Mouse (Mus musculus): ENCODE measurements around the gene Thoc2. TPM values are rescaled to one million over a fixed set of nuclear protein-coding genes. Genes with fewer than 3 reads are reported as not detected.
"Not testable (repeated sequence)": the region's sequence is repeated elsewhere in the genome, so short reads cannot be mapped to it uniquely, and the experiment has no call there.

The Thoc2 gene
- 93.8 and 100 TPM in 2 replicates for polyA plus RNA-seq (2016; fragmentation: Nextera tagmentation; extraction: Ambion mirVana)

DNA sequence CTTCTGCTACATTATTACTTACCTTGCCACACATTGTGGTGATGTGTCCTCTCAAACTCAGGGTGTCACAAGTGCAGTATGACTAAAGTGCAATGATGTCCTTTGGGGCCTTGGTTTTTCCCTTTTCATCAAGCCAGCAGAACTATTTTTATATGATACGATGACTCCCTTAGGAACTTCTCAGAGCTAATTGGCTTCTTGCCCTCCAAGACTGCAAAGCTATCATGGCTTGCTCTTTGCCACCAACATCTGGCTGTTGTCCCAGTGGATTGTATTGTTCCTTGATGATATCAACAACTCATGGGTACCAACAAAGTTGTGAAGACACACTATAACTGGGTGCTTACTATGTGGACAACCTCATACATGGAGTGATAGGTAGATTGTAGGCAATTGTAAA, at the start of gene Thoc2:
Gene Thoc2, minus strand, starts transcription at position 101 of the 400 bp plus-strand sequence.
- ATAC-seq (ENCODE audit: insufficient number of reproducible peaks, insufficient read depth, low FRiP score, low TSS enrichment), result no peak
- H3K9me3 ChIP-seq, result no peaks in the 10 kb centered on the region

DNA sequence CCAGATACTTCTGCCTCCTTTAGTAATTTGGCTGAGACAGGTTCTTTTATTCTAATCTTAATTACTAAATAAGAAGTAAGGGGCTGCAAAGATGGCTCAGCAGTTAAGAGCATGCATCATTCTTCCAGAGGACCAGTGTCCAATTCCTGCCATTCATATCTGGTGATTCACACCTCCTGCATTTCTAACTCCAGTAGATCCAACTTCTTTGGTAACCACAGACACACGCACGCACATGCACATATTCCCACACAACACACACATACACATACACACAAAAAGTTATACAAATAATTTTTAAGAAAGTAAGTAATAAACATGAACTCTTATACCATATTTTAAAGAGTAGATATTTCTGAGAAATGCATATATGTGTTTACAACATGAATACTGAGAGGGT, 49.6 kb upstream of the Thoc2 start:
- H3K4me2 ChIP-seq (replicated peaks), result no peak overlapping the region
- 88% methylated on average over 2 of the region's 2 CpGs for WGBS
- H3K4me3 ChIP-seq, result no peak overlapping the region
- no peaks in the 10 kb centered on the region for H3K4me1 ChIP-seq
- no peaks in the 10 kb centered on the region for H3K36me3 ChIP-seq
- H3K9me3 ChIP-seq, result no peaks in the 10 kb centered on the region
- no peak for ATAC-seq (ENCODE audit: insufficient number of reproducible peaks, insufficient read depth, low FRiP score, low TSS enrichment)
- no peaks in the 10 kb centered on the region for H3K27me3 ChIP-seq
- no peak overlapping the region for H3K27ac ChIP-seq
- no peak overlapping the region for H3K9ac ChIP-seq

More for the DNA sequence above, at the start of gene Thoc2:
- no peaks in the 10 kb centered on the region for H3K36me3 ChIP-seq
- no peaks in the 10 kb centered on the region for H3K4me1 ChIP-seq
- H3K4me3 ChIP-seq, result no peak within 1 kb of the TSS
- no peaks in the 10 kb centered on the region for H3K27me3 ChIP-seq
- no peak within 1 kb of the TSS for H3K27ac ChIP-seq
- H3K4me2 ChIP-seq (replicated peaks), result no peak within 1 kb of the TSS
- 96% methylated on average over 1 of the region's 1 CpGs for WGBS
- no peak within 1 kb of the TSS for H3K9ac ChIP-seq

DNA sequence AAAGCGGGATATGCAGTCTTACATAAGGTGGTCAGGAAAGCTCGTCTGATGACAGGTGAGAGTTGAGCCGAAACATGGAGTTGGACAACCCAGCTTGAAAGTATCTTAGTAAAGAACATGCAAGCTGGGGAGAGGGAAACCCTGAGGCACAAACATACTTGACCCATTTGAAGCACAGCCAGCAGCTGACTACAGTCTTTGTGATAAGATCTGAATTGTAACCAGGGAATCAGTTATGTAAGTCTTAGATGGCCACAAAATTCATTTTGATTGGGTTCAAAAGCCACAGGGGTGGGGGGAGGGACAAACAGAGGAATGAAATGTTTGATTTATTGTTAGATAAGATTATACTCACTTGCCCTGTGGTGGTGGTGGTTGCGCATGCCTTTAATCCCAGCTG, 48.9 kb upstream of the Thoc2 start:
- ATAC-seq (ENCODE audit: insufficient number of reproducible peaks, insufficient read depth, low FRiP score, low TSS enrichment), result no peak
- no peaks in the 10 kb centered on the region for H3K36me3 ChIP-seq
- no peak overlapping the region for H3K4me3 ChIP-seq
- no peak overlapping the region for H3K9ac ChIP-seq
- H3K27me3 ChIP-seq, result no peaks in the 10 kb centered on the region
- H3K4me2 ChIP-seq (replicated peaks), result no peak overlapping the region
- no peaks in the 10 kb centered on the region for H3K9me3 ChIP-seq
- WGBS, result 77% methylated on average over 4 of the region's 4 CpGs
- no peaks in the 10 kb centered on the region for H3K4me1 ChIP-seq
- H3K27ac ChIP-seq, result no peak overlapping the region

DNA sequence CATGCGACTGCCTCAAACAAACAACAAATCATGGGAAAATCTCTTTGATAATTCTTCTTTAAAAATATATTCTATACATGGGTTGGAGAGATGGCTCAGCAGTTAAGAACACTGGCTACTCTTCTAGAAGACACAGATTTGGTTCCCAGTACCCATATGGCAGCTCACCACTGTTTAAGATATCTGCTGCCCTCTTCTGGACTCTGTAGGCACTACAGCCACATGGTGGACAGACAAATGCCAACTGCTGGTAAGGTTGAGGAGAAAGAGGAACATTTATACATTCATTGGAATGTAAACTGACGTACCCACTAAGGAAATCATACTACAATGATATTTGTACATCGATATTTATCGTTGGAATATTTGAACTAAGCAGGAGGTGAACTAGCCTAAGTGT, 36.7 kb upstream of the Thoc2 start:
- H3K4me1 ChIP-seq, result no peaks in the 10 kb centered on the region
- no peak overlapping the region for H3K4me2 ChIP-seq (replicated peaks)
- H3K27me3 ChIP-seq, result no peaks in the 10 kb centered on the region
- no peak for ATAC-seq (ENCODE audit: insufficient number of reproducible peaks, insufficient read depth, low FRiP score, low TSS enrichment)
- H3K4me3 ChIP-seq, result no peak overlapping the region
- H3K9ac ChIP-seq, result no peak overlapping the region
- 69% methylated on average over 4 of the region's 4 CpGs for WGBS
- no peaks in the 10 kb centered on the region for H3K36me3 ChIP-seq
- no peaks in the 10 kb centered on the region for H3K9me3 ChIP-seq
- no peak overlapping the region for H3K27ac ChIP-seq

DNA sequence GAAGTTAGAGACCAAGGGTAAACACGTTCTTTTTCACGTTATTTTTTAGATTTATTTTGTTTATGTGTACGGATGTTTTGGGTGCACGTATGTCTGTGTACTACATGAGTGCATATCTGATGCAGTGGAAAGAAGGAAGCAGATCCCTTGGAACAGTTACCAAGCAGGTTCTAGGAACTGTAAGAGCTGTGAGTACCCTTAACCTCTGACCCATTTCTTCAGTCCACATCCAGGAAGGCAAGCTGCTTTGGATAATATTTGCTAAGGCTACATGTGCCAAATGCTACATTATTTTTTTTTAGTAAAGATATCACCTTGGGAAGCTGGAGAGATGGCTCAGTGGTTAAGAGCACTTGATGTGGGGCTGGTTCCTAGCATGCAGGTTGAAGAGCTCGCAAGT, 21.4 kb upstream of the Thoc2 start:
- no peak overlapping the region for H3K4me3 ChIP-seq
- no peaks in the 10 kb centered on the region for H3K27me3 ChIP-seq
- H3K27ac ChIP-seq, result no peak overlapping the region
- H3K4me1 ChIP-seq, result no peaks in the 10 kb centered on the region
- 80% methylated on average over 5 of the region's 5 CpGs for WGBS
- no peak overlapping the region for H3K4me2 ChIP-seq (replicated peaks)
- H3K9ac ChIP-seq, result no peak overlapping the region
- no peak for ATAC-seq (ENCODE audit: insufficient number of reproducible peaks, insufficient read depth, low FRiP score, low TSS enrichment)
- H3K9me3 ChIP-seq, result no peaks in the 10 kb centered on the region
- no peaks in the 10 kb centered on the region for H3K36me3 ChIP-seq

DNA sequence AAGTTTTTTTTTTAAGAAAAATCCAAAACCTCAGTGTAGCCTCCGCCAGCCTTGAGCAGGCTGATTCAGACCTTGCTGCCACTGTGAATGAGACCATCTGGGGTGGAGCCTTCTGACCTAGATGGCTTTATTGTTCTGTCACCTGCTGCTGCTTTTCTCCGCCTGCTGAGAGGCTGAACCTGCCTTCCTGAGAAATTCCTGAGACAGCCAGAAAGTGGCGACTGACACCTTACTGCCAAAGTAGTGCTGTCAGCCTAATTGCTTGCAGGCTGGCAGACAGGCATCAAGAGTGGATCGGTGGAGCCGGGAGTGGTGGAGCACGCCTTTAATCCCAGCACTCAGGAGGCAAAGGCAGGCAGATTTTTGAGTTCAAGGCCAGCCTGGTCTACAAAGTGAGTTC, 11.3 kb upstream of the Thoc2 start:
- H3K4me3 ChIP-seq, result not testable (repeated sequence)
- WGBS, result 41% methylated on average over 6 of the region's 6 CpGs

DNA sequence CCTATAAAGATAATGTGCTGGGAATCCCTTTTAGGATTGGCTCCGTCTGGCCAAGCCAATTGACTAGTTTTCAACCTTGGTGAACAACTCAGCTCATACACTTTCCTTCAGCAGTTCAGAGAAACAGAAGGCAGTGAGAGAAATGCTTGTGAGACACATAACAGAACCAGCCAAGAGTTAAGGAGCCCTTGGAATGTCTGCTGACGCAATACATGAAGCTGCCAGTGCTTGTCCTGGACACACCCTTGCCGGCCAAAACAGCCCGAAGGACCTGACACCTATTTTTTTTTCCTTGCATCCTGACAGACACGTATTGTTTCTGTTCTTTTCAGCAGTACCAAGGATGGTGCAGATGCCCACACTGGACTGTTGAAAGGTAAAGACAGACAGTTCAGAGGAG, 4.2 kb upstream of the Thoc2 start:
- Histone ChIP-seq H3K36me3 (no peaks in the 10 kb centered on the region), H3K9ac (no peak overlapping the region), H3K27me3 (no peaks in the 10 kb centered on the region), H3K27ac (no peak overlapping the region), H3K4me1 (no peaks in the 10 kb centered on the region), H3K4me2 (replicated peaks) (no peak overlapping the region), H3K9me3 (no peaks in the 10 kb centered on the region), H3K4me3 (no peak overlapping the region)
- 74% methylated on average over 5 of the region's 5 CpGs for WGBS
- ATAC-seq (ENCODE audit: insufficient number of reproducible peaks, insufficient read depth, low FRiP score, low TSS enrichment), result no peak

More for the DNA sequence above, 11.3 kb upstream of the Thoc2 start:
- not testable (repeated sequence) for H3K27ac ChIP-seq; H3K9ac ChIP-seq; H3K27me3 ChIP-seq; ATAC-seq (ENCODE audit: insufficient number of reproducible peaks, insufficient read depth, low FRiP score, low TSS enrichment); H3K4me2 ChIP-seq (replicated peaks); H3K9me3 ChIP-seq; H3K4me1 ChIP-seq; H3K36me3 ChIP-seq

DNA sequence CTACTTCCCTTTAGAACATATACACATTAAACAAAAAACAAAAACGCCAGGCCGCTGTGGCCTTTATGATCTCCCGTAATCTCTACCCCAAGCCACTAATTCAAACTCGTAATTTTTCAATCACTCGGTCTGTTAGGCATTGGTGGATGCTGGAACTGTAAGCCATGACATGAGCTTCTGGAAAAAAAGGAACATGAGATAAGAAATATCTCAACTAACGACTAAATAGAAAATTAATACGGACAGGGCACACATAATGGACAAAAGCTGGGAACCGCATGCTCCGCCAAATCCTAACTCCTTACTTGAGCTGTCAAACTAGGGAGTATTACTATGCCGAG, 8.4 kb downstream of the Thoc2 start:
- Histone ChIP-seq H3K27me3 (no peaks in the 10 kb centered on the region), H3K4me1 (no peaks in the 10 kb centered on the region), H3K4me3 (peak overlapping the region; percentile 61), H3K36me3 (no peaks in the 10 kb centered on the region), H3K9me3 (no peaks in the 10 kb centered on the region), H3K9ac (no peak overlapping the region), H3K4me2 (replicated peaks) (peak overlapping the region; percentile 26; the same call in 1 of the 2 replicates), H3K27ac (0 out of 2 replicates have a peak overlapping the region, but pooled peaks have one; percentile 79)
- ATAC-seq (ENCODE audit: insufficient number of reproducible peaks, insufficient read depth, low FRiP score, low TSS enrichment), result no peak
- 44% methylated on average over 10 of the region's 10 CpGs for WGBS

DNA sequence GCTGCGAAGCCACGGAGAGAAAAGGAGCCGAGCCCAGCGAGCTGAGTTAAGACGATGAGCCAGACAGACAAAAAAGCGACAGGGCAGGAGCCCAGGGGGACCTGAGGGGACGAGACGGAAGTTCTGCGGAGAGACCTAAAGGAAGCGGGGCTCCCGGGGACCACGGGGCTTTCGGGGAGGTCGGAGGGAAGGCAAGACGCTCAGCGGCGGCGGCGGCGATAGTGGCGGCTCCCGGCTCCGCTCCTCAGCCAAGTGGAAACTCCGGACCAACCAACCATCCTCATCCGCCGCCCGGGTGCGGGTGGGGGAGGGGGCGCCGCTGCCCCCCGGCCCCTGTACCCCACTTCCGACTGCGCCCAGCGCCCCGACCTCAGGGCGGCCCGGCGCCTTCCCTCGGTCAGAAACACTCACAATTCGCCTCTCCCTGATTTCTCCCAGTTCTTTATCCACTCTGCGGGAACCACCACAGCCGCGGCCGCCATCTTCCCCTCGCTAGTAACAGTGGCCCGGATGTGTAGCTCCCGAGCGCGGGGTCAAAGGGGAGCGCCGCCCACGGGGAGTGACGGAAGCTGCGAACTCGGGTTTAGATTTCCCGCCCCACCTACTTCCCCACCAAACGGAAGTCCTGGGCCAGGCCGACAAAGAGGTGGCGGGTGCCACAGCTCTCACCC, 8.9 kb downstream of the Thoc2 start:
- Histone ChIP-seq H3K36me3 (no peaks in the 10 kb centered on the region), H3K27me3 (no peaks in the 10 kb centered on the region), H3K4me3 (peak overlapping the region; percentile 61), H3K4me1 (no peaks in the 10 kb centered on the region), H3K9me3 (no peaks in the 10 kb centered on the region), H3K27ac (peak overlapping the region; percentile 79), H3K9ac (peak overlapping the region; percentile 68), H3K4me2 (replicated peaks) (peak overlapping the region; percentile 55)
- peak; percentile 82 for ATAC-seq (ENCODE audit: insufficient number of reproducible peaks, insufficient read depth, low FRiP score, low TSS enrichment)
- WGBS, result 11% methylated on average over 51 of the region's 59 CpGs

DNA sequence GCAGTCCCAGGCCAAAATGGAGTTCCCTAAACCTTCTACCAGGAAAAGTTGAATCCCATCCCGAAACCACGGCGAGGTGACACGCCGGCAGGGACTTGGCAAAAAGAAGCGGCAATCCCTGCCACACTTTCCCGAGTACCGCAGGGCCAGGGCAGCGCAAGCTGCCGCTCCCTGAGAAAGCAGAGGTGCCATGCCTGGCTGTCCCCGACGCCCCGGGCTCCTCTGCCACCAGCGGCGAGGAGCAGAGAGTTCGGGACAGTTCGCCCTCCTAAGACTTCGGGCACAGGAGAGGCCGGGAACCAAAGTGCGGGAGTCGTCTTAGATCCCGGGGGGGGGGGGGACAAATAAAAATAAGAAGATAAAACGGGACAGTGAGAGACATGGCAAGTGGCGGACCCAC, 9.5 kb downstream of the Thoc2 start:
- no peaks in the 10 kb centered on the region for H3K9me3 ChIP-seq
- H3K4me2 ChIP-seq (replicated peaks), result peak overlapping the region; percentile 55
- 24% methylated on average over 24 of the region's 24 CpGs for WGBS
- no peak for ATAC-seq (ENCODE audit: insufficient number of reproducible peaks, insufficient read depth, low FRiP score, low TSS enrichment)
- H3K27ac ChIP-seq, result peak overlapping the region; percentile 79
- H3K4me1 ChIP-seq, result no peaks in the 10 kb centered on the region
- H3K27me3 ChIP-seq, result no peaks in the 10 kb centered on the region
- no peaks in the 10 kb centered on the region for H3K36me3 ChIP-seq
- peak overlapping the region; percentile 61 for H3K4me3 ChIP-seq
- H3K9ac ChIP-seq, result peak overlapping the region; percentile 68

DNA sequence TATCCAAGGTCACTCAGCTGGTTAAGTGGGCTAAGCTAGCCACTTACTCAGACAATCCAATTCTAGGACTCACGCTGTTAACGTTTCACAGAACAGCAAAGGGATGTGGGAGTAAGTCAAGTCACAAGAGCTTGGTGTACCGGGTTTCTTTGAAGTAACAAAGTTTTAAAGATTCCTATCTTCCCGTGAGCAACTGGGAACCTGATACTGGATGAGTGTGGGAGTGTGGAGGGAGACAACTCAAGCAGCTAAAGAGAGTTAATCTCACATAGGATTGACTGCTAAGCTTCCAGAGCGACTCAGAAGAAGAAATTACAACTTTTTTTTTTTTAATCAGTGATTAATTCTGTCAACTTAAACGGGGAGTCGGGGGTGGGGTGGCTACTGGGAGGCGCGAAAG, 10.0 kb downstream of the Thoc2 start:
- Histone ChIP-seq H3K4me2 (replicated peaks) (peak overlapping the region; percentile 55), H3K9ac (peak overlapping the region; percentile 68), H3K4me1 (no peaks in the 10 kb centered on the region), H3K4me3 (peak overlapping the region; percentile 61), H3K36me3 (no peaks in the 10 kb centered on the region), H3K9me3 (no peaks in the 10 kb centered on the region), H3K27ac (no peak overlapping the region), H3K27me3 (no peaks in the 10 kb centered on the region)
- 21% methylated on average over 9 of the region's 9 CpGs for WGBS
- no peak for ATAC-seq (ENCODE audit: insufficient number of reproducible peaks, insufficient read depth, low FRiP score, low TSS enrichment)

DNA sequence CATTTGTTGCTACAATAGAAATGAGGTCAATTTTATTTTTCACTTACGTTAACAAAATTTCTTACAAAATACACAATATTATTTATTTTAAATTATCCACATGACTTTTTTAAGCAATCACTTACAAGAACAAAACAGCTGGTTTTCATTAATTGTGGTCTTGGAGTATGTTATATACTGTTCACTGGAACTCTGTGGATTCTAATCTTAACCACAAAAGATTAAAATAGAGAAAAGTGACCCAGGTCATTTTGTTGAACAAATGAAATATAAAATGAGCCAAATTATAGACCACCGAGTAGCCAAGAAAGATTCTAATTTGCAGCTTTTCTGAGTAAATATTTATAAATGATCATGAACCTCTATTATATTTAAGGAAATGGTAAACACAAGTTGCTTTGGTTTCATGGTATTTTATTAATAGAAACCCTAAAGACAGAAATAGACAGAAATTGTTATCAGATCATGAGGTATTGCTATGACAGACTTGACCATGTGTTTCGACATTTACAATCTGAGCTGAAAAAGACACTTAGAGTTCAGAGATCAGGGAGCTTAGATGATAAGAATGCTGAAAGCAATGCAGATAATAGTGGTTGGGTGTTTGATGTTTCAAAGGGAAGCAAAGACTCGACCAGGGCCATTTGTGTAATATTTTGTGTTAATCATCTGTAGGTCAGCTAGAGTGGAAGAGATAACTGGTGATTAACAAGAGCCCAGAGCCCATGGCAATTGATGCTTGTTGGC, 35.5 kb downstream of the Thoc2 start:
- H3K36me3 ChIP-seq, result no peaks in the 10 kb centered on the region
- H3K9ac ChIP-seq, result no peak overlapping the region
- no peak for ATAC-seq (ENCODE audit: insufficient number of reproducible peaks, insufficient read depth, low FRiP score, low TSS enrichment)
- no peak overlapping the region for H3K27ac ChIP-seq
- no peaks in the 10 kb centered on the region for H3K9me3 ChIP-seq
- H3K4me2 ChIP-seq (replicated peaks), result no peak overlapping the region
- H3K4me3 ChIP-seq, result no peak overlapping the region
- H3K4me1 ChIP-seq, result no peaks in the 10 kb centered on the region
- H3K27me3 ChIP-seq, result no peaks in the 10 kb centered on the region
- 53% methylated on average over 4 of the region's 4 CpGs for WGBS

Data from embryonic facial prominence, embryonic 12.5 days (tissue).